In the genomic region with DNA sequence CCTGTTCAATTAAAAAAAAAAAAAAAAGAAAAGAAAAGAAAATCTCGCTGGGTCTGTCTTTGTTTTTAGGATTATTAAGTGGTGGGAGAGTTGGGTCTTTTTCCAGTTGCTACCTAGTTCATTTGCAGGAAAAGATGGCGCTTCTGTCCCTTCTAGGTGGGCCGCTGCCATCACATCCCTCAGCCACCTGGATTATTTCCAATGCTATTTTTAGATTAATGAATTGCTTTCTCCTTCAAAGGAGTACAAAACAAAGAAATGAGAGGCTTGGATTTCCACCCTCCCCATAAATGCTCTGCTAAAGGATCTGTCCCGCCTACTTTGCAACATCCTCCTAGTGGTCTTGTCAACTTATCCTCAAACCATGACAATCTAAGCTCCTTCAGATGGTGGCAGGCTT, we compare ENCODE assay signal across 23 mouse cellular contexts.
"Had no signal": no experiment of that assay in that cellular context is flagged by ENCODE, and none has a peak within 500 bp of the region (broad histone marks: within the 10 kb centered on the region; RNA-seq: fewer than 3 reads in every experiment).

No protein-coding gene starts in this region.

- H3K9ac ChIP-seq: heart, embryonic 12.5 days; hindbrain, embryonic 13.5 days; hindbrain, embryonic 15.5 days; kidney, embryonic 15.5 days; limb, embryonic 12.5 days; liver, embryonic 13.5 days; liver, embryonic 15.5 days had no signal

- H3K4me1 ChIP-seq: liver, embryonic 15.5 days had no signal

- ATAC-seq: hindbrain, postnatal 0 days; intestine, embryonic 16.5 days had no signal

- H3K9me3 ChIP-seq: heart, embryonic 12.5 days; hindbrain, embryonic 13.5 days; hindbrain, embryonic 15.5 days; kidney, embryonic 15.5 days; limb, embryonic 10.5 days; limb, embryonic 12.5 days; liver, embryonic 13.5 days; liver, embryonic 15.5 days had no signal

- H3K27ac ChIP-seq: heart, adult 2 months; hindbrain, embryonic 13.5 days; hindbrain, embryonic 15.5 days; hindbrain, postnatal 0 days; kidney, embryonic 15.5 days; kidney, postnatal 0 days; limb, embryonic 10.5 days; limb, embryonic 12.5 days; liver, embryonic 13.5 days; liver, embryonic 15.5 days had no signal

- H3K4me2 ChIP-seq: heart, embryonic 12.5 days; hindbrain, embryonic 13.5 days; hindbrain, embryonic 15.5 days; kidney, embryonic 15.5 days; limb, embryonic 12.5 days; liver, embryonic 11.5 days; liver, embryonic 13.5 days; liver, embryonic 15.5 days had no signal

- H3K4me3 ChIP-seq: heart, adult 2 months; heart, embryonic 12.5 days; hindbrain, embryonic 13.5 days; hindbrain, embryonic 15.5 days; kidney, embryonic 15.5 days; limb, embryonic 10.5 days; limb, embryonic 12.5 days; liver, embryonic 13.5 days; liver, embryonic 15.5 days had no signal

- DNase-seq: gastrocnemius, postnatal 14 days; gastrocnemius, postnatal 36 days; heart, adult 11 months; heart, adult 2 months; heart, postnatal 36 days; kidney, adult 11 months; kidney, adult 2 months; kidney, adult 9 months; kidney, postnatal 14 days; kidney, postnatal 36 days; liver; liver, embryonic 13.5 days had no signal

- H3K36me3 ChIP-seq: liver, embryonic 15.5 days had no signal

- H3K27me3 ChIP-seq: heart, embryonic 12.5 days; hindbrain, embryonic 13.5 days; hindbrain, embryonic 15.5 days; kidney, embryonic 15.5 days; limb, embryonic 12.5 days; liver, embryonic 13.5 days; liver, embryonic 15.5 days had no signal
